Mouse (Mus musculus) limb, embryonic 12.5 days (tissue): Measurements from ENCODE around the gene Olfr319. TPM values are rescaled to one million over a fixed set of nuclear protein-coding genes. Genes with fewer than 3 reads are reported as not detected.
"Not testable (repeated sequence)": the region's sequence is repeated elsewhere in the genome, so short reads cannot be mapped to it uniquely, and the experiment has no call there.

Experiments used
- ATAC-seq: fragments of 200-750 bp; cut with Nextera tagmentation; 2 replicates; pipeline ENCODE4 v1.8.0; 2017; ENCODE audit warnings: low read depth, moderate TSS enrichment; ENCODE audit not compliant: insufficient number of reproducible peaks, insufficient read depth, low FRiP score, low TSS enrichment
- H3K27ac ChIP-seq: fragments of 300-500 bp; sonication (generic); 2 replicates; pipeline ENCODE4 v1.5.1; 2016; ENCODE audit warnings: mild to moderate bottlenecking, moderate library complexity
- H3K27me3 ChIP-seq: fragments of 300-500 bp; sonication (generic); 2 replicates; pipeline ENCODE4 v1.6.1; 2016; ENCODE audit warnings: mild to moderate bottlenecking, moderate library complexity
- H3K36me3 ChIP-seq: fragments of 300-500 bp; sonication (generic); 2 replicates; pipeline ENCODE4 v1.6.1; 2016; ENCODE audit warnings: mild to moderate bottlenecking, moderate library complexity
- H3K4me1 ChIP-seq: fragments of 300-500 bp; sonication (generic); replicated peaks from 2 replicates; pipeline ENCODE4 v1.6.1; 2016
- H3K4me2 ChIP-seq: fragments of 300-500 bp; sonication (generic); 2 replicates; pipeline ENCODE4 v1.6.1; 2016; ENCODE audit warnings: mild to moderate bottlenecking, moderate library complexity
- H3K4me3 ChIP-seq: fragments of 300-500 bp; sonication (generic); replicated peaks from 2 replicates; pipeline ENCODE4 v1.5.1; 2016; ENCODE audit warnings: mild to moderate bottlenecking
- H3K9ac ChIP-seq: fragments of 300-500 bp; sonication (generic); replicated peaks from 2 replicates; pipeline ENCODE4 v1.6.1; 2016; ENCODE audit warnings: mild to moderate bottlenecking, moderate library complexity
- H3K9me3 ChIP-seq: fragments of 300-500 bp; sonication (generic); 2 replicates; pipeline ENCODE4 v1.6.1; 2016; ENCODE audit warnings: mild to moderate bottlenecking, moderate library complexity
- WGBS: fragments of 180-500 bp; shearing (Covaris S2); methylation state at CpG from one replicate; pipeline ENCODE4 v1.1.7; 2016; 5-methylcytosine and 5-hydroxymethylcytosine counted together
- polyA plus RNA-seq: library from polyadenylated mRNA; unstranded; fragments of >200 nt; fragmentation: Nextera tagmentation; extraction: Ambion mirVana; gene quantifications from 2 replicates; pipeline ENCODE4 v1.2.1, GENCODE M21; 2016

Olfr319 gene
- polyA plus RNA-seq, 1 experiment from 2014 or later = not detected

GRCm38 (mm10) chr11:58738792-58739262, 39.9 kb downstream of the Olfr319 start, which contains the start of gene Olfr317:
Gene Olfr317 (minus strand): TSS chr11:58739212.
- no peak for ATAC-seq
- H3K4me1 ChIP-seq = no peaks in the 10 kb centered on the region
- H3K4me2 ChIP-seq = no peak within 1 kb of the TSS
- no peak within 1 kb of the TSS for H3K9ac ChIP-seq
- H3K27ac ChIP-seq = no peak within 1 kb of the TSS
- no peaks in the 10 kb centered on the region for H3K36me3 ChIP-seq
- WGBS = 78% methylated on average over 4 of the region's 4 CpGs
- no peaks in the 10 kb centered on the region for H3K27me3 ChIP-seq
- H3K9me3 ChIP-seq = no peaks in the 10 kb centered on the region
- no peak within 1 kb of the TSS for H3K4me3 ChIP-seq

GRCm38 (mm10) chr11:58751096-58751495, 52.1 kb downstream of the Olfr319 start:
- 85% methylated on average over 18 of the region's 18 CpGs for WGBS
- H3K27ac ChIP-seq, H3K4me3 ChIP-seq, H3K4me1 ChIP-seq, H3K36me3 ChIP-seq, H3K4me2 ChIP-seq, H3K27me3 ChIP-seq, H3K9me3 ChIP-seq, H3K9ac ChIP-seq, ATAC-seq: not testable (repeated sequence)

- no peak within 1 kb of the TSS for H3K9ac ChIP-seq
- no peaks in the 10 kb centered on the region for H3K36me3 ChIP-seq
- no peak for ATAC-seq
- H3K4me2 ChIP-seq = no peak within 1 kb of the TSS
- H3K4me3 ChIP-seq = no peak within 1 kb of the TSS
- no peaks in the 10 kb centered on the region for H3K9me3 ChIP-seq
- no peaks in the 10 kb centered on the region for H3K27me3 ChIP-seq
- no peak within 1 kb of the TSS for H3K27ac ChIP-seq
- 86% methylated on average over 2 of the region's 2 CpGs for WGBS
- H3K4me1 ChIP-seq = no peaks in the 10 kb centered on the region
Observed at GRCm38 (mm10) chr11:58752434-58752833, 53.5 kb downstream of the Olfr319 start, which contains the start of gene Olfr316. Gene Olfr316 (plus strand): TSS chr11:58752734.

Other genes with a start within 250 kb of the Olfr319 start
- gene Lypd9, start 246.2 kb upstream of the Olfr319 start, polyA plus RNA-seq = not detected in 2 replicates
- gene Olfr30, start 236.9 kb upstream of the Olfr319 start, polyA plus RNA-seq = not detected in 2 replicates
- gene Olfr332, start 206.6 kb upstream of the Olfr319 start, polyA plus RNA-seq = not detected in 2 replicates
- gene Olfr331, start 196.6 kb upstream of the Olfr319 start, polyA plus RNA-seq = not detected in 2 replicates
- not detected in 2 replicates for gene Olfr330, start 164.3 kb upstream of the Olfr319 start, polyA plus RNA-seq
- gene Olfr329-ps, start 152.7 kb upstream of the Olfr319 start, polyA plus RNA-seq = not detected in 2 replicates
- 0.08 and 0.09 TPM in 2 replicates for gene Olfr328, start 143.5 kb upstream of the Olfr319 start, polyA plus RNA-seq
- gene Olfr224, start 128.6 kb upstream of the Olfr319 start, polyA plus RNA-seq = not detected in 2 replicates
- not detected in 2 replicates for gene Olfr325, start 121.4 kb upstream of the Olfr319 start, polyA plus RNA-seq
- not detected in 2 replicates for gene Olfr324, start 104.0 kb upstream of the Olfr319 start, polyA plus RNA-seq
- gene 2210407C18Rik, start 83.1 kb upstream of the Olfr319 start, polyA plus RNA-seq = not detected in 2 replicates
- gene Olfr323, start 68.7 kb upstream of the Olfr319 start, polyA plus RNA-seq = not detected in 2 replicates
- 0.15 and 0.35 TPM in 2 replicates for gene Trim58, start 58.7 kb upstream of the Olfr319 start, polyA plus RNA-seq
- not detected in 2 replicates for gene Olfr322, start 40.4 kb upstream of the Olfr319 start, polyA plus RNA-seq
- gene Olfr320, start 18.1 kb upstream of the Olfr319 start, polyA plus RNA-seq = not detected in 2 replicates
- gene Olfr318, start 24.9 kb downstream of the Olfr319 start, polyA plus RNA-seq = not detected in 2 replicates
- not detected in 2 replicates for gene Olfr317, start 40.0 kb downstream of the Olfr319 start, polyA plus RNA-seq
- not detected in 2 replicates for gene Olfr316, start 53.6 kb downstream of the Olfr319 start, polyA plus RNA-seq
- gene Olfr315, start 74.0 kb downstream of the Olfr319 start, polyA plus RNA-seq = not detected in 2 replicates
- gene Olfr314, start 83.8 kb downstream of the Olfr319 start, polyA plus RNA-seq = not detected in 2 replicates
- gene Fam183b, start 102.8 kb downstream of the Olfr319 start, polyA plus RNA-seq = not detected in 2 replicates
- not detected in 2 replicates for gene Olfr313, start 115.8 kb downstream of the Olfr319 start, polyA plus RNA-seq
- not detected in 2 replicates for gene Olfr312, start 130.1 kb downstream of the Olfr319 start, polyA plus RNA-seq
- gene Olfr311, start 140.1 kb downstream of the Olfr319 start, polyA plus RNA-seq = not detected in 2 replicates
- 12.8 and 13.5 TPM in 2 replicates for gene Gm12258, start 148.0 kb downstream of the Olfr319 start, polyA plus RNA-seq
- gene 2810021J22Rik, start 168.1 kb downstream of the Olfr319 start, polyA plus RNA-seq = 8.9 and 11.0 TPM in 2 replicates
- gene Zfp39, start 205.1 kb downstream of the Olfr319 start, polyA plus RNA-seq = 4.9 and 6.6 TPM in 2 replicates
- 0.25 TPM in 1 of 2 replicates, not detected in the other for gene Btnl10, start 218.7 kb downstream of the Olfr319 start, polyA plus RNA-seq
- gene Rnf187, start 239.8 kb downstream of the Olfr319 start, polyA plus RNA-seq = 306 and 315 TPM in 2 replicates
- gene Hist3h2ba, start 249.8 kb downstream of the Olfr319 start, polyA plus RNA-seq = 22.6 and 28.5 TPM in 2 replicates